26 mouse cellular contexts compared by ENCODE assay signal in the genomic region with DNA sequence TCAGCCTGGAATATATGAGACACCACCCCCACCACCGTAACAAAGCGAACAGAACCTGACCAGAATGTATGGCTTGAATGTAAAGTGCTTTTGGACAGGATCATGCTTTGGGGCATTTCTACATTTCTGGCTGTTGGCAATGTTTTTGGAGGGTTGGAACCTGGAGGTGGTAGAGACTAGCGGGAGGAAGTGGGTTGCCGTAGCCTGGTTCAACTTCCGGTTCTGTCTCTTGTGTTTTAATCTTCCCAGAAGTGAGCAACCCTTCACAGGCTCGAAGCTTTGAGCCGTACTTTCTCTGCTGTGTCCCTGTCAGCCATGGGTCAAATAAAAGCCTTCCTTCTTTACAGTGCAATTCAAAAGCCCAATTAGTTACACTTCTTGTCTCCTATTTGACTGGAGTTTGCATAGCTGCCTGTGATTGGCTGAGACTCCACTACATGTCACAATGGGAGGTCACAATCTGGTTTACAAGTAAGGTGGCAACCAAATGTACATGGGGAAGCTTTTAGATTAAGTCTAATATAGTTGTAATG. TPM values are rescaled to one million over a fixed set of nuclear protein-coding genes. Genes with fewer than 3 reads are reported as not detected.
A peak's percentile ranks its signal among the peaks of the same experiment; 100 is the strongest.
DNase-seq lines count a peak whose midpoint lies in the region; ATAC-seq and TF ChIP-seq lines count a peak whose summit lies in the region.
"Had no signal": no experiment of that assay in that cellular context is flagged by ENCODE, and none has a peak within 500 bp of the region (broad histone marks: within the 10 kb centered on the region; RNA-seq: fewer than 3 reads in every experiment).

No protein-coding gene starts in this region.

- H3K9me3 ChIP-seq in midbrain, embryonic 12.5 days: no peaks in the 10 kb centered on the region
- H3K9me3 ChIP-seq in midbrain, postnatal 0 days (ENCODE audit: low read length): no peaks in the 10 kb centered on the region
- H3K9me3 ChIP-seq: embryonic facial prominence, embryonic 12.5 days; forebrain, embryonic 12.5 days; heart, embryonic 10.5 days; limb, embryonic 15.5 days; stomach, embryonic 15.5 days had no signal

- 75% methylated on average over 7 of the region's 7 CpGs for WGBS in midbrain, embryonic 12.5 days
- 56% methylated on average over 7 of the region's 7 CpGs for WGBS in midbrain, postnatal 0 days

- no peaks in the 10 kb centered on the region for H3K27me3 ChIP-seq in midbrain, embryonic 12.5 days
- H3K27me3 ChIP-seq in midbrain, postnatal 0 days (ENCODE audit: insufficient read depth, low read length): no peaks in the 10 kb centered on the region
- H3K27me3 ChIP-seq: embryonic facial prominence, embryonic 12.5 days; forebrain, embryonic 12.5 days; limb, embryonic 15.5 days; stomach, embryonic 15.5 days had no signal

- no peaks in the 10 kb centered on the region for H3K4me1 ChIP-seq in midbrain, embryonic 12.5 days
- no peaks in the 10 kb centered on the region for H3K4me1 ChIP-seq in midbrain, postnatal 0 days (ENCODE audit: insufficient read depth, low read length)
- H3K4me1 ChIP-seq: embryonic facial prominence, embryonic 12.5 days; forebrain, embryonic 12.5 days; heart, embryonic 10.5 days; stomach, embryonic 15.5 days had no signal

- no peak overlapping the region for H3K4me2 ChIP-seq in midbrain, embryonic 12.5 days (replicated peaks)
- no peak overlapping the region for H3K4me2 ChIP-seq in midbrain, postnatal 0 days (ENCODE audit: low read depth, low read length, poor library complexity, severe bottlenecking)
- H3K4me2 ChIP-seq: embryonic facial prominence, embryonic 12.5 days; forebrain, embryonic 12.5 days; limb, embryonic 15.5 days; lung, embryonic 14.5 days; stomach, embryonic 15.5 days had no signal

- DNase-seq in midbrain, postnatal 0 days (ENCODE audit: low spot score): no peak
- DNase-seq in 416B (ENCODE audit: low read depth): peak; percentile 28
- no peak for DNase-seq in adrenal gland, postnatal 25 days
- DNase-seq in cerebellum, postnatal 4 days (ENCODE audit: low spot score in 2 of 2): no peak
- DNase-seq in left cerebral cortex, adult 8-10 months (ENCODE audit: low spot score in 2 of 2): no peak
- DNase-seq: adrenal gland, postnatal 14 days; B cell, adult 2 months; cerebellum, adult 9-10 months; gastrocnemius, postnatal 36 days; kidney, adult 2 months; kidney, postnatal 10 days; left cerebral cortex, postnatal 4 days; lung, embryonic 14.5 days; lung, postnatal 36 days; thymus, adult 2 months had no signal

- peak; percentile 70 for ATAC-seq in midbrain, embryonic 12.5 days (ENCODE audit: low FRiP score, low read depth)
- no peak for ATAC-seq in midbrain, postnatal 0 days (ENCODE audit: low FRiP score)
- ATAC-seq in CD4-positive, CD25-positive, alpha-beta regulatory T cell, adult 4 months: peak; percentile 81
- peak; percentile 44; the same call in 1 of the 2 replicates for ATAC-seq in granulocyte monocyte progenitor cell, adult 5-6 weeks (replicated peaks; ENCODE audit: poor library complexity, severe bottlenecking)

- no peak overlapping the region for H3K9ac ChIP-seq in midbrain, embryonic 12.5 days (replicated peaks)
- no peak overlapping the region for H3K9ac ChIP-seq in midbrain, postnatal 0 days (replicated peaks; ENCODE audit: low read length, poor library complexity, severe bottlenecking)
- H3K9ac ChIP-seq: embryonic facial prominence, embryonic 12.5 days; forebrain, embryonic 12.5 days; limb, embryonic 15.5 days; liver, embryonic 14.5 days; lung, embryonic 14.5 days; stomach, embryonic 15.5 days had no signal

- H3K27ac ChIP-seq in midbrain, embryonic 12.5 days (replicated peaks): no peak overlapping the region
- no peak overlapping the region for H3K27ac ChIP-seq in midbrain, postnatal 0 days (ENCODE audit: low read depth, low read length)
- H3K27ac ChIP-seq: embryonic facial prominence, embryonic 12.5 days; forebrain, embryonic 12.5 days; heart, embryonic 10.5 days; left cerebral cortex, adult 2 months; limb, embryonic 15.5 days; liver, embryonic 14.5 days; stomach, embryonic 15.5 days had no signal

- H3K4me3 ChIP-seq in midbrain, embryonic 12.5 days: no peak overlapping the region
- H3K4me3 ChIP-seq in midbrain, postnatal 0 days (ENCODE audit: low read depth, low read length): no peak overlapping the region
- H3K4me3 ChIP-seq: embryonic facial prominence, embryonic 12.5 days; erythroblast, embryonic 14.5 days; forebrain, embryonic 12.5 days; heart, embryonic 10.5 days; left cerebral cortex, adult 2 months; limb, embryonic 15.5 days; stomach, embryonic 15.5 days had no signal

- no peaks in the 10 kb centered on the region for H3K36me3 ChIP-seq in midbrain, embryonic 12.5 days
- H3K36me3 ChIP-seq in midbrain, postnatal 0 days (ENCODE audit: insufficient read depth, low read length): no peaks in the 10 kb centered on the region
- H3K36me3 ChIP-seq: embryonic facial prominence, embryonic 12.5 days; forebrain, embryonic 12.5 days; heart, embryonic 10.5 days; limb, embryonic 15.5 days; stomach, embryonic 15.5 days had no signal

- TF ChIP-seq CTCF in midbrain, postnatal 0 days (IDR thresholded peaks at IDR 0.05): no peak

RNA-seq across cellular contexts. Expression of gene Tmem184c, which starts 13.2 kb away (rescaled TPM):
- polyA plus RNA-seq in midbrain, embryonic 12.5 days (2016; fragmentation: Nextera tagmentation; extraction: Ambion mirVana): 54.1 and 54.8 TPM in 2 replicates
- 61.9 and 75.0 TPM in 2 replicates for total RNA-seq in midbrain, postnatal 0 days (2014; rRNA removed)
- 64.0 and 65.1 TPM in 2 replicates for polyA plus RNA-seq in midbrain, postnatal 0 days (2015; fragmentation: Nextera tagmentation; extraction: Ambion mirVana)
- polyA plus RNA-seq in CD4-positive, CD25-positive, alpha-beta regulatory T cell, adult 4 months (2017; shearing (Covaris generic)): 10 to 100 TPM; 19.2 to 22.3 TPM
- total RNA-seq in granulocyte monocyte progenitor cell, adult 5-6 weeks (2014; fragmentation: Nextera tagmentation): 18.5 and 24.8 TPM in 2 replicates
- total RNA-seq in granulocyte monocyte progenitor cell, adult 5-6 weeks (2017): 23.6 and 23.8 TPM in 2 replicates
- 36.4 and 42.2 TPM in 2 replicates for total RNA-seq in adrenal gland, postnatal 25 days (2021)
- total RNA-seq in left cerebral cortex, adult 8-10 months (2022): 10 to 100 TPM; 61.2 to 69.9 (median 65.1) TPM
- polyA plus RNA-seq: erythroblast, embryonic 14.5 days had no signal
